Mouse (Mus musculus): ENCODE measurements around the gene Gm10770.
A peak's percentile ranks its signal among the peaks of the same experiment; 100 is the strongest.
"Not testable (repeated sequence)": the region's sequence is repeated elsewhere in the genome, so short reads cannot be mapped to it uniquely, and the experiment has no call there.

The Gm10770 gene

GRCm38 (mm10) chr2:150179579-150179978 is at the start of gene Gm10770:
Gene Gm10770 (minus strand): TSS chr2:150179679.
- DNase-seq, result not testable (repeated sequence)

GRCm38 (mm10) chr2:150223263-150223662 is 43.8 kb upstream of the Gm10770 start:
- not testable (repeated sequence) for DNase-seq

GRCm38 (mm10) chr2:150218363-150218725 is 38.9 kb upstream of the Gm10770 start:
- not testable (repeated sequence) for DNase-seq

GRCm38 (mm10) chr2:150217600-150218362 is 38.3 kb upstream of the Gm10770 start, which contains the start of gene Zfp937:
Gene Zfp937 (plus strand): TSS chr2:150218073.
- peak; percentile 92 for DNase-seq

- not testable (repeated sequence) for DNase-seq
Measured at GRCm38 (mm10) chr2:150181570-150181999, 2.1 kb upstream of the Gm10770 start, which contains the start of gene Gm14139. Gene Gm14139 (plus strand): TSS chr2:150181755.

- not testable (repeated sequence) for DNase-seq
Measured at GRCm38 (mm10) chr2:150181046-150181445, 1.6 kb upstream of the Gm10770 start.

- DNase-seq, result no peak
Measured at GRCm38 (mm10) chr2:150173833-150174232, 5.6 kb downstream of the Gm10770 start.

GRCm38 (mm10) chr2:150166703-150167102 is 12.8 kb downstream of the Gm10770 start:
- DNase-seq, result no peak

- DNase-seq, result peak; percentile 91
Measured at GRCm38 (mm10) chr2:150136435-150136897, 43.0 kb downstream of the Gm10770 start, which contains the start of gene Zfp120. Gene Zfp120 (minus strand): TSS chr2:150136708.

- DNase-seq, result no peak
Measured at GRCm38 (mm10) chr2:150132773-150133172, 46.7 kb downstream of the Gm10770 start.

GRCm38 (mm10) chr2:150132002-150132401 is 47.5 kb downstream of the Gm10770 start:
- not testable (repeated sequence) for DNase-seq
